In genomic region chr11:98051611-98052128, GRCm38 (mm10) we compare ENCODE assay signal across 9 mouse cellular contexts. TPM values are rescaled to one million over a fixed set of nuclear protein-coding genes. Genes with fewer than 3 reads are reported as not detected.
DNase-seq lines count a peak whose midpoint lies in the region; ATAC-seq and TF ChIP-seq lines count a peak whose summit lies in the region.
"Had no signal": no experiment of that assay in that cellular context is flagged by ENCODE, and none has a peak within 500 bp of the region (broad histone marks: within the 10 kb centered on the region; RNA-seq: fewer than 3 reads in every experiment).

No protein-coding gene starts in this region.

- no peak for ATAC-seq in heart, postnatal 0 days (ENCODE audit: insufficient read depth, low read depth)
- no peak for ATAC-seq in hindbrain, embryonic 14.5 days (ENCODE audit: low FRiP score)
- no peak for ATAC-seq in midbrain, embryonic 16.5 days

- no peak for TF ChIP-seq EP300 in heart, postnatal 0 days (IDR thresholded peaks at IDR 0.05; ENCODE audit: low read depth)

- H3K27me3 ChIP-seq in heart, postnatal 0 days (ENCODE audit: control insufficient read depth, insufficient read depth, low read length) = peaks cover 33% of the 10 kb centered on the region
- H3K27me3 ChIP-seq in hindbrain, embryonic 14.5 days (ENCODE audit: control insufficient read depth, insufficient read depth, low read length) = peaks cover 32% of the 10 kb centered on the region
- H3K27me3 ChIP-seq in midbrain, embryonic 16.5 days (ENCODE audit: control insufficient read depth, insufficient read depth, low read depth, low read length) = peaks cover 18% of the 10 kb centered on the region

- H3K4me3 ChIP-seq in heart, postnatal 0 days (ENCODE audit: low read depth, low read length) = peak overlapping the region; percentile 48
- peak overlapping the region; percentile 54; the same call in 1 of the 2 replicates for H3K4me3 ChIP-seq in brown adipose tissue, adult 24 weeks (ENCODE audit: insufficient read depth, low read depth, low read length)
- peak overlapping the region; percentile 49 for H3K4me3 ChIP-seq in hindbrain, embryonic 14.5 days (replicated peaks; ENCODE audit: low read length)
- H3K4me3 ChIP-seq in midbrain, embryonic 16.5 days (ENCODE audit: low read depth, low read length) = peak overlapping the region; percentile 57

- no peaks in the 10 kb centered on the region for H3K36me3 ChIP-seq in heart, postnatal 0 days (replicated peaks; ENCODE audit: control insufficient read depth, insufficient read depth, low read length)
- H3K36me3 ChIP-seq in hindbrain, embryonic 14.5 days (replicated peaks; ENCODE audit: control insufficient read depth, insufficient read depth) = no peaks in the 10 kb centered on the region
- no peaks in the 10 kb centered on the region for H3K36me3 ChIP-seq in midbrain, embryonic 16.5 days (ENCODE audit: control insufficient read depth, insufficient read depth, low read length)

- WGBS in heart, postnatal 0 days = 14% methylated on average over 12 of the region's 12 CpGs
- 8% methylated on average over 12 of the region's 12 CpGs for WGBS in hindbrain, embryonic 14.5 days
- WGBS in midbrain, embryonic 16.5 days = 8% methylated on average over 12 of the region's 12 CpGs

- no peak overlapping the region for H3K9ac ChIP-seq in heart, postnatal 0 days (replicated peaks; ENCODE audit: low read depth, low read length)
- H3K9ac ChIP-seq in hindbrain, embryonic 14.5 days = no peak overlapping the region; the same call in 1 of the 2 replicates
- peak overlapping the region; percentile 60; the same call in 1 of the 2 replicates for H3K9ac ChIP-seq in midbrain, embryonic 16.5 days (ENCODE audit: low read depth, low read length)

- TF ChIP-seq CTCF in heart, postnatal 0 days (IDR thresholded peaks at IDR 0.05; ENCODE audit: low read depth) = no peak

- no peaks in the 10 kb centered on the region for H3K9me3 ChIP-seq in heart, postnatal 0 days (replicated peaks; ENCODE audit: control insufficient read depth, low read length)
- H3K9me3 ChIP-seq in hindbrain, embryonic 14.5 days (ENCODE audit: control insufficient read depth, low read length) = no peaks in the 10 kb centered on the region
- H3K9me3 ChIP-seq in midbrain, embryonic 16.5 days (replicated peaks; ENCODE audit: control insufficient read depth, low read length, poor library complexity, severe bottlenecking) = no peaks in the 10 kb centered on the region

- peaks cover 17% of the 10 kb centered on the region for H3K4me1 ChIP-seq in heart, postnatal 0 days (ENCODE audit: control insufficient read depth, insufficient read depth)
- H3K4me1 ChIP-seq in brown adipose tissue, adult 24 weeks (ENCODE audit: control insufficient read depth, insufficient read depth, insufficient read length, low read length) = no peaks in the 10 kb centered on the region
- H3K4me1 ChIP-seq in hindbrain, embryonic 14.5 days (replicated peaks; ENCODE audit: control insufficient read depth, insufficient read depth, low read length) = peaks cover 3% of the 10 kb centered on the region; the same call in 1 of the 2 replicates
- peaks cover 3% of the 10 kb centered on the region; the same call in 1 of the 2 replicates for H3K4me1 ChIP-seq in midbrain, embryonic 16.5 days (ENCODE audit: control insufficient read depth, insufficient read depth, low read length)

- H3K4me2 ChIP-seq in heart, postnatal 0 days (ENCODE audit: low read depth, low read length) = peak overlapping the region; percentile 88
- H3K4me2 ChIP-seq in hindbrain, embryonic 14.5 days (replicated peaks) = peak overlapping the region; percentile 62
- H3K4me2 ChIP-seq in midbrain, embryonic 16.5 days (ENCODE audit: low read length) = peak overlapping the region; percentile 78

- no peak overlapping the region for H3K27ac ChIP-seq in heart, postnatal 0 days (ENCODE audit: low read depth)
- no peak overlapping the region for H3K27ac ChIP-seq in brown adipose tissue, adult 24 weeks (replicated peaks; ENCODE audit: low read depth, low read length)
- H3K27ac ChIP-seq in hindbrain, embryonic 14.5 days = no peak overlapping the region
- no peak overlapping the region for H3K27ac ChIP-seq in midbrain, embryonic 16.5 days (ENCODE audit: low read length)

- DNase-seq in heart, postnatal 0 days (ENCODE audit: low spot score) = no peak
- DNase-seq in heart, postnatal 4 days = no peak
- no peak for DNase-seq in hindbrain, embryonic 14.5 days (ENCODE audit: low spot score)
- DNase-seq in frontal cortex, postnatal 10 days (ENCODE audit: low spot score in 2 of 2) = no peak
- no peak for DNase-seq in layer of hippocampus, adult 8-10 months (ENCODE audit: low spot score in 2 of 2)
- DNase-seq in adrenal gland, adult (ENCODE audit: inconsistent age in 2 of 2, low spot score in 1 of 2) = no peak

RNA-seq across cellular contexts. Expression of gene Stac2, which starts 1.6 kb away (rescaled TPM):
- total RNA-seq in heart, postnatal 0 days (2014; rRNA removed; ENCODE audit: low replicate concordance) = 0.15 TPM in 1 of 2 replicates, not detected in the other
- polyA plus RNA-seq in heart, postnatal 0 days (2015; fragmentation: Nextera tagmentation; extraction: Ambion mirVana) = 0.04 and 0.11 TPM in 2 replicates
- total RNA-seq in heart, postnatal 4 days (2021) = under 1 TPM; 0.64 to 0.81 TPM
- polyA plus RNA-seq in brown adipose tissue, adult 24 weeks (2012; ENCODE audit: insufficient read depth, insufficient read length, missing spikeins) = 0.44 TPM in 1 of 2 replicates, not detected in the other
- 6.7 and 7.3 TPM in 2 replicates for polyA plus RNA-seq in hindbrain, embryonic 14.5 days (2014; fragmentation: Nextera tagmentation; extraction: Ambion mirVana)
- polyA plus RNA-seq in midbrain, embryonic 16.5 days (2015; fragmentation: Nextera tagmentation; extraction: Ambion mirVana) = 2.6 and 4.0 TPM in 2 replicates
- total RNA-seq in layer of hippocampus, adult 8-10 months (2022) = 10 to 100 TPM; 47.7 to 56.4 (median 52.4) TPM
- total RNA-seq: MEL had no signal

RNA-seq across cellular contexts. Expression of gene Rpl19, which starts 25.2 kb away (rescaled TPM):
- 604 and 622 TPM in 2 replicates for total RNA-seq in heart, postnatal 0 days (2014; rRNA removed; ENCODE audit: low replicate concordance)
- polyA plus RNA-seq in heart, postnatal 0 days (2015; fragmentation: Nextera tagmentation; extraction: Ambion mirVana) = 588 TPM in 2 replicates
- 100 to 1,000 TPM; 795 to 849 TPM for total RNA-seq in heart, postnatal 4 days (2021)
- 937 and 961 TPM in 2 replicates for polyA plus RNA-seq in brown adipose tissue, adult 24 weeks (2012; ENCODE audit: insufficient read depth, insufficient read length, missing spikeins)
- 614 and 694 TPM in 2 replicates for polyA plus RNA-seq in hindbrain, embryonic 14.5 days (2014; fragmentation: Nextera tagmentation; extraction: Ambion mirVana)
- 583 and 598 TPM in 2 replicates for polyA plus RNA-seq in midbrain, embryonic 16.5 days (2015; fragmentation: Nextera tagmentation; extraction: Ambion mirVana)
- 100 to 1,000 TPM; 520 to 711 (median 600) TPM for total RNA-seq in layer of hippocampus, adult 8-10 months (2022)

RNA-seq across cellular contexts. Expression of gene Cacnb1, which starts 28.8 kb away (rescaled TPM):
- total RNA-seq in heart, postnatal 0 days (2014; rRNA removed; ENCODE audit: low replicate concordance) = 5.5 and 6.2 TPM in 2 replicates
- 4.8 and 5.2 TPM in 2 replicates for polyA plus RNA-seq in heart, postnatal 0 days (2015; fragmentation: Nextera tagmentation; extraction: Ambion mirVana)
- 1 to 10 TPM; 7.4 to 7.5 TPM for total RNA-seq in heart, postnatal 4 days (2021)
- 2.6 and 3.4 TPM in 2 replicates for polyA plus RNA-seq in brown adipose tissue, adult 24 weeks (2012; ENCODE audit: insufficient read depth, insufficient read length, missing spikeins)
- 40.0 and 40.3 TPM in 2 replicates for polyA plus RNA-seq in hindbrain, embryonic 14.5 days (2014; fragmentation: Nextera tagmentation; extraction: Ambion mirVana)
- polyA plus RNA-seq in midbrain, embryonic 16.5 days (2015; fragmentation: Nextera tagmentation; extraction: Ambion mirVana) = 73.2 and 77.6 TPM in 2 replicates
- 100 to 1,000 TPM; 123 to 145 (median 134) TPM for total RNA-seq in layer of hippocampus, adult 8-10 months (2022)

RNA-seq across cellular contexts. Expression of gene Arl5c, which starts 55.7 kb away (rescaled TPM):
- total RNA-seq in heart, postnatal 0 days (2014; rRNA removed; ENCODE audit: low replicate concordance) = 4.3 TPM in 1 of 2 replicates, not detected in the other
- 2.9 TPM in 2 replicates for polyA plus RNA-seq in heart, postnatal 0 days (2015; fragmentation: Nextera tagmentation; extraction: Ambion mirVana)
- 1 to 10 TPM; 1.6 TPM for total RNA-seq in heart, postnatal 4 days (2021)
- 0.87 TPM in 1 of 2 replicates, not detected in the other for polyA plus RNA-seq in brown adipose tissue, adult 24 weeks (2012; ENCODE audit: insufficient read depth, insufficient read length, missing spikeins)
- polyA plus RNA-seq in hindbrain, embryonic 14.5 days (2014; fragmentation: Nextera tagmentation; extraction: Ambion mirVana) = 6.5 and 11.0 TPM in 2 replicates
- 6.3 and 8.4 TPM in 2 replicates for polyA plus RNA-seq in midbrain, embryonic 16.5 days (2015; fragmentation: Nextera tagmentation; extraction: Ambion mirVana)
- total RNA-seq in layer of hippocampus, adult 8-10 months (2022) = 1 to 10 TPM in 3 of 4 experiments, under 1 TPM in 1; 0.59 to 1.5 (median 1.3) TPM
